Mouse (Mus musculus): ENCODE measurements around the gene Pex11g. TPM values are rescaled to one million over a fixed set of nuclear protein-coding genes. Genes with fewer than 3 reads are reported as not detected.
A peak's percentile ranks its signal among the peaks of the same experiment; 100 is the strongest.

The Pex11g gene
- total RNA-seq, 2 experiments from 2014 or later = 0.87 to 1.7 TPM

DNA sequence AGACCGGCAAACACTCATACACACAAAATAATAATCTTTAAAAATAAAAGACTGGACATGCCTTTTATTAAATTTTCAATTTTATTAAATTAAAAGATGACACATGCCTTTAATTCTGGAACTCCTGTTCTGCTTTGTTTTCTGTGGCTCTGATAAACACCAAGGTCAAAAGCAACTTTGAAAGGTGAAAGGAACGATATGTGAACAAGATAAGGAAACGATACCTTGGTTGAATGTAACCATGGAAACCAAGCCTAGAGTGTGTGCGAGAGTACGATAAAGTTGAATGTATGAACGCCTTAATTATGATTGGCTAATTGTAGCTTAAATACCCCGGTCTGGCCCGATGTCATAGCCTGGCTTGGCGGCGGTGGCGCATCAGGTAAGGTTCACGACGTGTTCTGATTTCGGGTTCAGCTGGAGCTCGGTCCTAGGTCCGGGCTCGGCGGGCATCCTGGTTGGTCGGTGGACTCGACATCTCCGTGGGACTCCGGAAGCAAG lies 14.8 kb upstream of the Pex11g start:
- no peak for DNase-seq (ENCODE audit: low spot score in 2 of 2)

DNA sequence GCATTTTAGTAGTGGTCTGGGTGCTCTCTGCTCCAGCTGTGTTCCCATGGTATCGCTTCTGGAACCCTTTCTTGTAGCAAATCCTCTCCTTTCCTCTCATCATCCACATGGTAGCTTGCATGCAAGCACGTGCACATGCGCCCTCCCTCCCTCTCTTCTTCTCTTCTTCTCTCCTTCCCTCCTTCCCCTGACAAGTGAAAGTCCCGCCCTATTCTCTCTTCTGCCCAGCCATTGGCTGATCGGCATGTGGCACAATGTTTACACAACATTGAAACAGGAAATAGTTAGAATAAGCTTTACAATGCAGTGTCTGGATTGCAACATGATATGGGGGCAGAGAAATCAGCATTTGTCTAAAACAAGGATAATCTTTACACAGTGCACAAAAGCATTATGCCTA lies 14.1 kb upstream of the Pex11g start:
- DNase-seq (ENCODE audit: low spot score in 2 of 2) = no peak

- no peak for DNase-seq (ENCODE audit: low spot score in 2 of 2)
These were observed 12.8 kb upstream of the Pex11g start for GRCm38 (mm10) chr8:3480221-3480785.

- no peak for DNase-seq (ENCODE audit: low spot score in 2 of 2)
These were observed 8.4 kb upstream of the Pex11g start for GRCm38 (mm10) chr8:3475715-3476429.

- no peak for DNase-seq (ENCODE audit: low spot score in 2 of 2)
These were observed 3.1 kb upstream of the Pex11g start, which contains the start of gene Tex45 for GRCm38 (mm10) chr8:3470562-3470961. TSS of gene Tex45 (plus strand) at chr8:3470862.

DNA sequence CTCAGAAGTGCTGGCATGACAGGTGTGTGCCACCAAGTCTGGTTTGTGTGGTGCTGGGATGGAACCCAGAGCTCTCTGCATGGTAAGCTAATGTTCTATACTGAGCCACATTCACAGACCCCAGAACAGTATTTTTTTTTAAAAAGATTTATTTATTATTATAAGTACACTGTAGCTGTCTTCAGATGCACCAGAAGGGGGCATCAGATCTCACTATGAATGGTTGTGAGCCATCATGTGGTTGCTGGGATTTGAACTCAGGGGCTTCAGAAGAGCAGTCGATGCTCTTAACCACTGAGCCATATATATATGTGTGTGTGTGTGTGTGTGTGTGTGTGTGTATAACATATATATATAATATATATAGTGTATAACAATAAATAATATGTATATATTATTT lies 1.4 kb upstream of the Pex11g start:
- DNase-seq (ENCODE audit: low spot score in 2 of 2) = no peak

- no peak for DNase-seq (ENCODE audit: low spot score in 2 of 2)
These were observed 536 bp upstream of the Pex11g start for GRCm38 (mm10) chr8:3467886-3468545.

GRCm38 (mm10) chr8:3464309-3464708 lies 3.2 kb downstream of the Pex11g start:
- peak; percentile 45 to 60 for DNase-seq (ENCODE audit: low spot score in 2 of 2)

- no peak for DNase-seq (ENCODE audit: low spot score in 2 of 2)
These were observed 4.2 kb downstream of the Pex11g start for GRCm38 (mm10) chr8:3463248-3463647.

GRCm38 (mm10) chr8:3451992-3452391 lies 15.5 kb downstream of the Pex11g start:
- no peak for DNase-seq (ENCODE audit: low spot score in 2 of 2)

GRCm38 (mm10) chr8:3450670-3451069 lies 16.8 kb downstream of the Pex11g start:
- peak; percentile 61 to 71 for DNase-seq (ENCODE audit: low spot score in 2 of 2)

GRCm38 (mm10) chr8:3449226-3449625 lies 18.3 kb downstream of the Pex11g start:
- no peak for DNase-seq (ENCODE audit: low spot score in 2 of 2)

GRCm38 (mm10) chr8:3439510-3439909 lies 28.0 kb downstream of the Pex11g start:
- DNase-seq (ENCODE audit: low spot score in 2 of 2) = no peak

- DNase-seq (ENCODE audit: low spot score in 2 of 2) = no peak
These were observed 31.0 kb downstream of the Pex11g start for GRCm38 (mm10) chr8:3436492-3436891.

DNA sequence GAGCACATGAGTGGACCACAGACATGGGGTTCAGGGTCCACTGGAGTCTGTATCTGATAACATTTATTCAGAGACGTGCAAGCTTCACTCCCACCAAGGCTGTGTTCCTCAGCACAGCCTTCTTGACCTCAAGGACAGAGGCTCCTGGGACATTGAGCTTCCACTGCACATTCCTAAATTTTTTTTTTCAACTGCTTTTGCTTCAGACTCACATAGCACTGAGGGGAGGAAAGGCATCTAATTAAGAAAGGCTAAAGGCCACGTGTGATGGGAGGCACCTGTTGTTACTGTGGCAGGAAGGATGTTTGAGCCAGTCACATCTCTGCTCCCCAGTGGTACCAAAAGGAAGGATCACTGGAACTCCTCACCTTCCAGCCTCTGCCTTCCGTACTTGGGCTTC lies 36.4 kb downstream of the Pex11g start:
- DNase-seq (ENCODE audit: low spot score in 2 of 2) = no peak

- no peak for DNase-seq (ENCODE audit: low spot score in 2 of 2)
These were observed 37.5 kb downstream of the Pex11g start for GRCm38 (mm10) chr8:3429966-3430365.

- DNase-seq (ENCODE audit: low spot score in 2 of 2) = no peak
These were observed 39.1 kb downstream of the Pex11g start for GRCm38 (mm10) chr8:3428426-3428825.

- DNase-seq (ENCODE audit: low spot score in 2 of 2) = no peak
These were observed 41.3 kb downstream of the Pex11g start for GRCm38 (mm10) chr8:3426211-3426610.

GRCm38 (mm10) chr8:3425217-3425616 lies 42.3 kb downstream of the Pex11g start:
- no peak for DNase-seq (ENCODE audit: low spot score in 2 of 2)

DNA sequence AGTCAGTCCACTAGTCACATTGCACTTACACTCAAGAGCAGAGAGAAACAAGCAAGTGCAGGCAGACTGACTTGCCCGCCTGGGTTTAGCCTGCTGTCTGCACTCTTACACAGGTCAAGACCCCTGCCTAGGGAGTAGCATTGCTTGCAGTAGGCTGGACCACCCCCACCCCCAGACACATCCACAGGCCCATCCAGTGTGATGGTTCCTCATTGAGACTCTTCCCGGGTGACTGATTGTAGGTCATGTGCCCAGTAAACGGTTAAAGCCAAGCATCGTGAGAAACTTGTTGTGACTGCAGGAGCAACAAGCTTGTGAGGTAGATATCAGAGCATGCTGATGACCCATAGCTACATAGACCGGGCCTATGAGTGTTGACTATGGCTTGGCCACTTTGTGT lies 46.0 kb downstream of the Pex11g start:
- no peak for DNase-seq (ENCODE audit: low spot score in 2 of 2)

- DNase-seq (ENCODE audit: low spot score in 2 of 2) = no peak
These were observed 47.3 kb downstream of the Pex11g start for GRCm38 (mm10) chr8:3420105-3420706.

GRCm38 (mm10) chr8:3418101-3418500 lies 49.4 kb downstream of the Pex11g start:
- DNase-seq (ENCODE audit: low spot score in 2 of 2) = no peak

Data from layer of hippocampus, postnatal 10 days (tissue).